Mouse (Mus musculus) lung, postnatal 36 days (tissue): ENCODE results near the gene 5430403G16Rik.
"Not testable (repeated sequence)": the region's sequence is repeated elsewhere in the genome, so short reads cannot be mapped to it uniquely, and the experiment has no call there.

ENCODE experiments used
- DNase-seq: peaks from one replicate; pipeline ENCODE4 v3.0.0; 2022; ENCODE audit warnings: mixed read lengths

Gene 5430403G16Rik

GRCm38 (mm10) chr5:109690537-109691201 lies at the start of gene 5430403G16Rik:
Gene 5430403G16Rik, minus strand, starts transcription at chr5:109691041.
- DNase-seq, result peak; percentile 90

DNA sequence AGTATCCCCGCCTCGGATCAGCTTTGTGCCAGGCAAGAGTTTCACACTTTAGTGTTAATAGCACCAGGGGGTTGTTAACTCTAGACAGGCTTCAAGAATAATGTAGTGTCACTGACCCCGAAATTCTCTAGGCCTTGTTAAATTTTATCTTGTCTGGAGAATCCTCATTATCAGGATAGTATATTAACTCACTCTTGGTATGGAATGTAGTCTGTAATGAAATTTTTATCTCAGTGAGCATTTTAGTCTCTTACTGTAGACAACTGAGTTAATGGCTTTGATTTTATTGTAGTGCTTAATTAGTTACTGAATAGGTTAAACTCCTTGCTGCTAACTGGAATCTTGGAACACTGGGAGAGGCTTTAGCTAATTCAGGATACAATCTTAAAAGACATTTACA lies 26.5 kb upstream of the 5430403G16Rik start:
- not testable (repeated sequence) for DNase-seq

DNA sequence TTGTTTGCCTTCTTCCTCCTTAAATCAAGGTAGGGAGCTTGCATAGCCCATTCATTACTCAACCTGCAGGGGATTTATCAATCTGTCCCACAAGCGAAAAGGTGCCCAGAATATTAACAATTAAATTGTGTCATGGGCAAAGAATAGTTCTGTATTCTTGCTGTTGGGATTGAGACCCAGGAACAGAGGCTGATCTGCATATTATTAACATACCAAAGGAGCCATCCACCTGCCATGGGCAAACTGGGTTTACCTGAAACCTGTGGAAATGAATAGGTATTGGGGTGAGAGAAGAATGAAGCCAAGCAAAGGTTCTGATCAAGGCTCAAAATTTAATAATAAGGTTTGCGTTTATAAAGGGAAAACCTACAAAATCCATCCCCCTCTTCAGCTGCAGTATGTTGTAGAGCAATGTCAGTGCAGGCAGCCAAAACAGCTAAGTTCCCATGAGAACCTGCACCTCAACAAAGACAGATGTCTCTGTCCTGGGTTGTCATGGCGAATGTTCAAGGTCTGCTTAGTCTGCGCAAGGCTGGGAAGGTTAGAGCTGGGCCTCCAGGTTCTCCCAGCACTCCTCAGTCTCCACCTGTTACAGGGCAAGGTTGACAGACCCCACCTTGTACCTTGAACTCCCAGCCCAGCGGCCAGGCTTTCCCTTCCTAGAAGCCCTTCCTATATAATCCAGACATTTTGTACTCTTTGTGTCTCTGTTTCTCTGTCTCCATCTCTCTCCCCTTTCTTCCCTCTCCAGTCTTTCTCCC lies 544 bp upstream of the 5430403G16Rik start:
- DNase-seq, result not testable (repeated sequence)

GRCm38 (mm10) chr5:109682921-109683320 lies 7.9 kb downstream of the 5430403G16Rik start:
- DNase-seq, result no peak
